Mouse (Mus musculus): Measurements from ENCODE around the gene Inip. TPM values are rescaled to one million over a fixed set of nuclear protein-coding genes. Genes with fewer than 3 reads are reported as not detected.

Gene Inip
- polyA plus RNA-seq, 1 experiment = 4.1 TPM

DNA sequence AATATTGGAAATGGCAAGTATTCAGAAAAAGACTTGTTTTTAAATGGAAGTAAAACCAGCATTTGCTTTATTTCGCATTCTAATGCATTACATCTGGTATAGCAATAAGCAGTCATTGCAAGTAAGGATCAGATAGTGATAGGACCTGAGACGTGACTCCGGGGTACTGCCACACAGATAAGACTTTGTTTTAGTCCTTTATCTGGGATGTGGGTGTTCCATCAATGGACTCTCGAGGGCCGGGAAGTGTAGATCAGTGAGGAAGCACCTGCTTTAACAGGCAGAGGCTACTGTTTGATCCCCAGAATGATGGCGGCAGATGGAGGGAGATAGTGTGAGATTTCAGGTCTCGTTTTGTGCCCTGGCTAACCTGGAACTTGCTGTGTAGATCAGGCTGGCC is 69.8 kb downstream of the Inip start:
- 83% methylated on average over 7 of the region's 7 CpGs for WGBS
- Histone ChIP-seq H3K36me3 (ENCODE audit: control insufficient read depth, insufficient read depth, low read length) (no peaks in the 10 kb centered on the region), H3K4me1 (ENCODE audit: control insufficient read depth, insufficient read depth, insufficient read length, low read length) (no peaks in the 10 kb centered on the region), H3K27ac (ENCODE audit: insufficient read depth, low read depth, low read length) (no peak overlapping the region), H3K27me3 (ENCODE audit: control insufficient read depth, insufficient read depth, low read length) (no peaks in the 10 kb centered on the region), H3K4me3 (ENCODE audit: low read depth, low read length) (no peak overlapping the region)
- TF ChIP-seq POLR2A (IDR thresholded peaks at IDR 0.05; ENCODE audit: low read depth, low read length) (no peak), CTCF (IDR thresholded peaks at IDR 0.05; ENCODE audit: extremely low read depth, insufficient read length, insufficient replicate concordance, low read depth, low read length) (no peak)

DNA sequence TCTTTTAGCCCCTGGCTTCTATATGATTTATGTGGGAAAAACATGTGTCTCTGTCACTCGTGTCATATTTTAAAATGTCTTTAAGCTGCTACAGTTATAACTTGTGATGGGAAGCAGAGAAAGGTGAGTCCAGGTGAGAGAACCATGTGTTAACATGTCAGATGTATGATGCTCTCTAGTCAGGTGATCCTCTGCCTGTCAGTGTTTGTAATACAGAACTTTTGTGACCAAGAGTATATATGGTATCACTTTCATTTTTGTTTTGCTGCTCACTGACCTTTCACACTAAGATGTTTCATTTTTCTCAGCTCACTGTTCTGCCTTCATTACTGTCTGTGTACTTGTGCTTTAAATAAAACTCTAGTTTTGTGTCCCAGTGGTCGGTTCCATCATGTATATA is 72.5 kb downstream of the Inip start:
- no peak for TF ChIP-seq CTCF (IDR thresholded peaks at IDR 0.05; ENCODE audit: extremely low read depth, insufficient read length, insufficient replicate concordance, low read depth, low read length)
- TF ChIP-seq POLR2A (IDR thresholded peaks at IDR 0.05; ENCODE audit: low read depth, low read length) = no peak
- Histone ChIP-seq H3K4me3 (ENCODE audit: low read depth, low read length) (no peak overlapping the region), H3K27ac (ENCODE audit: insufficient read depth, low read depth, low read length) (no peak overlapping the region), H3K4me1 (ENCODE audit: control insufficient read depth, insufficient read depth, insufficient read length, low read length) (no peaks in the 10 kb centered on the region), H3K27me3 (ENCODE audit: control insufficient read depth, insufficient read depth, low read length) (no peaks in the 10 kb centered on the region), H3K36me3 (ENCODE audit: control insufficient read depth, insufficient read depth, low read length) (no peaks in the 10 kb centered on the region)
- 60% methylated on average over 2 of the region's 2 CpGs for WGBS

DNA sequence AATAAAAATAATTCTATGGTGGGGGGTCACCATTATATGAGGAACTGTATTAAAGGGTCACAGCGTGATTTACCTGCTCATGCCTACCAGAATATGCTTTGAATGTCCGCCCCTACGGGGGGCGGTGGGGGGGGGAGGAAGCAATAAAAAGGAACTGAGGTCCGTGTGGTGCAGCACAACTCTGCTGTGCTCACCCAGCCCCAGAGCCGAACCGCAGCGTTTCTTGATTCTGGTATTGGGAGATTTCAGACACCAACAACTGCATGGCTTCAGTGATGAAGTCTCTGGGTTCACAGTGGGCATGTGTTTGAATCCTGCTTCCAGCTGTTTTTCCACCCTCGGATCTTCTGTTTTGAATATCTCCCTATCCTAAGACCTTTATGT is 73.5 kb downstream of the Inip start:
- Histone ChIP-seq H3K4me3 (ENCODE audit: low read depth, low read length) (no peak overlapping the region), H3K36me3 (ENCODE audit: control insufficient read depth, insufficient read depth, low read length) (no peaks in the 10 kb centered on the region), H3K27me3 (ENCODE audit: control insufficient read depth, insufficient read depth, low read length) (no peaks in the 10 kb centered on the region), H3K4me1 (ENCODE audit: control insufficient read depth, insufficient read depth, insufficient read length, low read length) (no peaks in the 10 kb centered on the region), H3K27ac (ENCODE audit: insufficient read depth, low read depth, low read length) (no peak overlapping the region)
- 79% methylated on average over 9 of the region's 9 CpGs for WGBS
- TF ChIP-seq POLR2A (IDR thresholded peaks at IDR 0.05; ENCODE audit: low read depth, low read length) = no peak
- TF ChIP-seq CTCF (IDR thresholded peaks at IDR 0.05; ENCODE audit: extremely low read depth, insufficient read length, insufficient replicate concordance, low read depth, low read length) = no peak

DNA sequence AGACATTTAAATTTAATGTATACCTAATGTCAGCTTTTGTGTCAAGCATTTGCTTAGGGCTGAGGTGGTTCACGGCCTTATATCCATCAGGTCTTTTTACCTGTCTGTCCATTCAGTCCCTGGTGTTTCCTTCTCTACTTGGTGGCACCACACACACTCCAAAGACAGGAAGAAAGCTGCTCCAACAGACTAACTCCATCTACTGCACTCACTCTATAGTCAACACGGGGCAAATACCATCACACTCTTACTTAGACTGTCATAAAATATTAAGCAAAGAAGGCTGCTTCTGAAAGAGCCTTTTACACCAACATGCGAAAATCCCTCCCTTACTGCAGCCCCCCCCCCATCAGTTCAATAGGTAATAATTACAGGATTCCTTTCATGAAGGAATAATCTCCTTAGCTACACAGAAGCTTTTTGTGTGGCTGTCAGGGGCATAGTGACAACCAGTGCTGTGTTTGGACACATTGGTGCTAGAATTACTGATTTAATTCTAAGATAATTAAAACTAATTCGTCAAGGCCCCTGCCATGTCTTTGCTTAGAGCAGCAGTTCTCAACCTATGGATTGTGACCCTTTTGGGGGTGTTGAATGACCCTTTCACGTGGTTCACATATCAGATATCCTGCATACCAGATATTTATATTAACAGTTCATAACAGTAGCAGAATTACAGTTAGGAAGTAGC is 74.1 kb downstream of the Inip start:
- Histone ChIP-seq H3K27ac (ENCODE audit: insufficient read depth, low read depth, low read length) (no peak overlapping the region), H3K36me3 (ENCODE audit: control insufficient read depth, insufficient read depth, low read length) (no peaks in the 10 kb centered on the region), H3K4me1 (ENCODE audit: control insufficient read depth, insufficient read depth, insufficient read length, low read length) (no peaks in the 10 kb centered on the region), H3K4me3 (ENCODE audit: low read depth, low read length) (no peak overlapping the region), H3K27me3 (ENCODE audit: control insufficient read depth, insufficient read depth, low read length) (no peaks in the 10 kb centered on the region)
- 71% methylated on average over 5 of the region's 5 CpGs for WGBS
- no peak for TF ChIP-seq POLR2A (IDR thresholded peaks at IDR 0.05; ENCODE audit: low read depth, low read length)
- TF ChIP-seq CTCF (IDR thresholded peaks at IDR 0.05; ENCODE audit: extremely low read depth, insufficient read length, insufficient replicate concordance, low read depth, low read length) = no peak

DNA sequence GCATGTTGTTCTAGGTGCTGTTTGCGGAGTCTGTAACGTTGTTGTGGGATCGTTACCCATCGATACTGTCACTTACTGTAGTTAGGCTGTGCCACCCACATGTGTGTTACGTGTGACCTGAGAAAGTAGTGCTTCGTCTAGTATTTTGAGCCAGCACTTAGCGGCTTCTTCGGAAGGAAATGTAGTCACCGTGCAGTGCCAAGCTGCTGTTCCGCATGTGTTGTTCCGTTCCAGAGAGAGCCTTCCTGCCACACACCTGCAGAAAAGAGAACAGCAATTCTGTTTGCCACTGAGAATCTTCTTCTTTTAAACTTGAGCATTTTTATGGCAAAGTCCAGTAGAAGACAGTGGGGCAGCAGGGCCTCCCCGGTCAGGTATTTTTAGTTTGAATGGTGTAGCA is 74.9 kb downstream of the Inip start:
- Histone ChIP-seq H3K36me3 (ENCODE audit: control insufficient read depth, insufficient read depth, low read length) (no peaks in the 10 kb centered on the region), H3K4me3 (ENCODE audit: low read depth, low read length) (no peak overlapping the region), H3K27ac (ENCODE audit: insufficient read depth, low read depth, low read length) (no peak overlapping the region), H3K27me3 (ENCODE audit: control insufficient read depth, insufficient read depth, low read length) (no peaks in the 10 kb centered on the region), H3K4me1 (ENCODE audit: control insufficient read depth, insufficient read depth, insufficient read length, low read length) (no peaks in the 10 kb centered on the region)
- TF ChIP-seq POLR2A (IDR thresholded peaks at IDR 0.05; ENCODE audit: low read depth, low read length) (no peak), CTCF (IDR thresholded peaks at IDR 0.05; ENCODE audit: extremely low read depth, insufficient read length, insufficient replicate concordance, low read depth, low read length) (no peak)
- 90% methylated on average over 12 of the region's 12 CpGs for WGBS

DNA sequence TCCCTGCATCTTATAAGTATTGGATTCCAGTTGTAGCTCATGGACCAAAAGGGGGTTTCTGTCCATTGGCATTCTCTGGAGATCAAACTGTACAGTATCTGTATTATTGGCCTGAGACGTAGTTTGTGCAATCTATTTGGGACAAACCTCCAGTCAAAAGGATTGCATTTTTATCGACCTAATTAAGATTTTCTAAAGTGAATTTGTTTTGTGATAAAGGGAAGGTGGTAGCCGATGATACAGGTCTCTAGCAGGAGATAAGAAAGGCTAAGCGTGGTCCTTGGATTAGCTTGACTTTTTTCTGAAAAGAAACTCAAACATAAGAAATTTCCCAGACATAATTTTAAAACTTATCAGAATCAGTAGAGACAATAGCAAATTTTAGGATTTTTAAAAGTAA is 75.8 kb downstream of the Inip start:
- H3K36me3 ChIP-seq (ENCODE audit: control insufficient read depth, insufficient read depth, low read length) = no peaks in the 10 kb centered on the region
- no peaks in the 10 kb centered on the region for H3K27me3 ChIP-seq (ENCODE audit: control insufficient read depth, insufficient read depth, low read length)
- no peak for TF ChIP-seq POLR2A (IDR thresholded peaks at IDR 0.05; ENCODE audit: low read depth, low read length)
- no peak for TF ChIP-seq CTCF (IDR thresholded peaks at IDR 0.05; ENCODE audit: extremely low read depth, insufficient read length, insufficient replicate concordance, low read depth, low read length)
- 62% methylated on average over 4 of the region's 4 CpGs for WGBS
- no peaks in the 10 kb centered on the region for H3K4me1 ChIP-seq (ENCODE audit: control insufficient read depth, insufficient read depth, insufficient read length, low read length)
- H3K4me3 ChIP-seq (ENCODE audit: low read depth, low read length) = no peak overlapping the region
- H3K27ac ChIP-seq (ENCODE audit: insufficient read depth, low read depth, low read length) = no peak overlapping the region

DNA sequence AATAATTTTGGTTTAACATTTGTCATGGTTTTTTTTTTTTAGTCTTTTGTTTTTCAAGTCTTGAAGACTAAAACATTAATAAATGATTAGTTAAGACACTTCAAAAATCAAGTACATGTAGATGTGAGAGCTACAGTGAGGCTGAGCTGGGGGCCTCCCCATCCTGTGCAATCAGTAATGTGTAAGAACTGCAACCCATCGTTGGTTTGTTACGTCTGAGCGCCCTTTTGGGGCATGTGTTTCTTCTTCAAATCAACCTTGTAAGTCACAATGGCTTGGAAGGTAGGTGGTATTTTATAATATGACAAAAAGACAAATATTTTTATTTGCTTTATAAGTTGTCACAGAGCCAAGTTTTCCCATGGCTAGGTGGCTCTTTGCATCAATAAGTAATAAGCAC is 79.6 kb downstream of the Inip start:
- Histone ChIP-seq H3K4me3 (ENCODE audit: low read depth, low read length) (no peak overlapping the region), H3K4me1 (ENCODE audit: control insufficient read depth, insufficient read depth, insufficient read length, low read length) (peaks cover 5% of the 10 kb centered on the region), H3K36me3 (ENCODE audit: control insufficient read depth, insufficient read depth, low read length) (no peaks in the 10 kb centered on the region), H3K27ac (ENCODE audit: insufficient read depth, low read depth, low read length) (no peak overlapping the region), H3K27me3 (ENCODE audit: control insufficient read depth, insufficient read depth, low read length) (no peaks in the 10 kb centered on the region)
- TF ChIP-seq CTCF (IDR thresholded peaks at IDR 0.05; ENCODE audit: extremely low read depth, insufficient read length, insufficient replicate concordance, low read depth, low read length) (no peak), POLR2A (IDR thresholded peaks at IDR 0.05; ENCODE audit: low read depth, low read length) (no peak)
- WGBS = 90% methylated on average over 3 of the region's 3 CpGs

Other genes starting within 250 kb of the Inip start
- gene Hsdl2, start 220.0 kb downstream of the Inip start, polyA plus RNA-seq (2012; rRNA removed) = 2.5 and 3.8 TPM in 2 replicates
- gene E130308A19Rik, start 175.4 kb downstream of the Inip start, polyA plus RNA-seq (2012; rRNA removed) = 1.6 and 4.3 TPM in 2 replicates
- gene Snx30, start 4.3 kb upstream of the Inip start, polyA plus RNA-seq (2012; rRNA removed) = 0.74 and 0.75 TPM in 2 replicates
- not detected in 2 replicates for gene Slc46a2, start 113.5 kb upstream of the Inip start, polyA plus RNA-seq (2012; rRNA removed)
- not detected in 2 replicates for gene Mup4, start 159.1 kb upstream of the Inip start, polyA plus RNA-seq (2012; rRNA removed)
- gene Mup6, start 162.7 kb upstream of the Inip start, polyA plus RNA-seq (2012; rRNA removed) = not detected in 2 replicates

Measured in small intestine, adult 2 months (tissue).